Mouse (Mus musculus): ENCODE results near the gene Mark4.

Mark4 gene

DNA sequence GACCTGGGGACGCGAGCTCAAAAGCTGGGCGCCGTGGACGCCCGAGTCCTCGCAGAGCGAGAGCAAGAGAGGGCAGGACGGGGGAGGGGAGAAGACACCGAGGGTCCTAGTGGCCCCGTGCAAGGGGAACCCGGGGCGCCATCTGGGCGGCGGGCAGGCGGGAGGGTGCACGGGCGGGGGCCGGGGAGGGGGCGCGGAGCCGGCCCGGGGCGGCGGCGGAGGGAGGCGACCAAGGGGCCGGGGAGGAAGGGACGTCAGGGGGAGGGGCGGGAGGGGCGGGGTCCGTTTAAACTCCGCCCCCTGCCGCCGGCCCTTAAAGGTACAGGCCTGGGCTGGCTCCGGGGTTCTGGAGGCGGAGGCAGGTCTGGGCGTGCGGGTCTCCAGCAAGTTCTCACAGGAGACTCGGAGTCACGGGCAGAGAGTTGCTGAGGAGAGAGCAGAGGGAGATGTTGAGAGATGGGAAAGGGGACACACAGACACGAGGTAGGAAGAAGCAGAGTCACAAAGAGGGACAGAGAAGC is at the start of gene Mark4:
Mark4 (minus strand) TSS at position 231 of the 521 bp plus-strand sequence.
- DNase-seq, result peak; percentile 78

DNA sequence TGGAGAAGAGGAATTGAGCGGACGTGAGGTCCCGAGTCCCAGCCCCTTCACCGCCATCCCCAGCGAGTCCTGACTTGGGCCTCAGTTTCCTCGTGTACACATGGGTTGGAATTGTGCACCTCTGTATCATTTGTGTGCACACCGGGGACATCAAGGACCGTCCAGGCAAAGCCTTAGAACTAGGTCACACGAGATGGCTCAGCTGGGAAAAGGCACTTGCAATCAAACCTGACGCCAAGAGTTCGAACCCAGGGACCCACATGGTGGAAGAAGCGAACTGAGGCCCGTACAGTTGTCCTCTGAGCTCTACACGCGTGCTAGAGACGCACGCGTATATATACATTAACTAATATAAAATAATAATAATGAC is 49.0 kb upstream of the Mark4 start:
- DNase-seq, result no peak

GRCm38 (mm10) chr7:19506969-19507611 is 48.5 kb upstream of the Mark4 start:
- DNase-seq, result no peak

DNA sequence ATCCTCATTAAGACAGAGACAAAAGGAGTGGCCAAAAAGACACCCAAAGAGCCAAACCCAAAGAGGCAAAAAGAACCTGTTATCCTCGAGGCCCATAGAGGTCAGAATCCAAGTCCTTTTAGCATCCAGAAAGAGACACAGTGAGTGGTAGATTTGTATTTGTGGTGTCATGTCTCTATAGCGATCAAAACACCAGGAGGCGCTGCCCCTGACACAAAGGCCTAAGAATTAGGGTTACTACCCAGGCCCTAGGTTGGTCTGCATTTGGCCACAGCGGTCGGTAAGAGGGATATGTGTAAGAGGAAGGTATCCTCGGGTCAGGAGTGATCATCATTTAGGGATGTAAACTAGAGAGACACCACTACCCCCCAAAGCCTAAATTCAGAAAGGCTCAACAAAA is 47.7 kb upstream of the Mark4 start:
- DNase-seq, result no peak

GRCm38 (mm10) chr7:19503481-19504068 is 45.0 kb upstream of the Mark4 start:
- no peak for DNase-seq

DNA sequence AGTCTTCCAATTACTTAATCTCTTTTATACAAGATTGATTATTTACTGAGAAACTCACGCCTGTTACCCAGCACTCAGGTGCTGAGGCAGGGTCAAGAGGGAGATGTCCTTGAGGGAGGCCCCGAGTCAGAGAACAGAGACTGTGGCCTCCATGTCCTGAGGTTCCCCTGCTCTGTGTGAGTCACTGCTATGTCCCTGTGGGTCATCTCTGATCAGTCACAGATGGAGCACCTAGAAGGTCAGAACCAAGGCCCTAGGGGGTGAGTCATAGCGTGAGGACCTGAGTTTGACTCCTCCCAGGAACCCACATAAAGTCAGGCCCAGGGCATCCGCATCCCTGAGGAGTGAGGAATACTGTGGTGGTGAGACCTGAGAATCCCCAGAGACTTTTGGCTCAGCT is 43.0 kb upstream of the Mark4 start:
- DNase-seq, result no peak

- no peak for DNase-seq
These were observed 42.1 kb upstream of the Mark4 start for GRCm38 (mm10) chr7:19500420-19501363.

DNA sequence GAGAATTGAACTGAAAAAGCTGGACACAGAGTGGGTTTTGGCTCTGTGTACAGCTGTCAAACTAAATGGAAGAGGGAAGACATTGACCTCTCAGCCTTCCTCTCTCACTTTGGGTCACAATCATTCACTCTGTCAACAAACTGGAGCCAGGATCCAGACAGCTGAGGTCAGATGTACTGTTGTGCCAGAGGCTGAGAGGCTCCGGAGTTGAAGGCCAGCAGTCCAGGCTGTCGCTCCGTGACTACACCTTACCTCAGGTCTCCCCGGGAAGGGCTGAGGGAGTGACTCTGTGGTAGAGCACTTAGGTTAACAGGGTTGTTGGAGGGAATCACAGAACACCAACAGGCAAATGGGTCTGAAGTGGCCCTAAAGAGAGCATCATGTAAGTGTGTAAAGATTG is 39.7 kb upstream of the Mark4 start:
- no peak for DNase-seq

DNA sequence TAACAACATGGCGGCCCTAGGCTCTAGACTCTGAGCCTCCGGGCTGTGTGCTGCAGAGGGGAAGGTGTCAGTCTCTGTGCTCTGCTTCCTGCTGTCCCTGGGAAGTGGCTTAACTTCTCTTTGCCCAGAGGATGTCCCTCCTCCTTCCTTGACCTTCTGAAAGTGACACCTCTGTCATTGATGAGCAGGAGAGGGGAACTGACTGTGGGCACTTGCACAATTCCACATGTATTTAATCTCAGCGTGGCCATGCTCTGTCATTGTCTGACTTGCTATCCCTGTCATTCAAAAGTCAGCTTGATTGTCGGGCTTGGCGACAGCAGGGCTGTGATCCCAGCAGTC is 37.6 kb upstream of the Mark4 start:
- DNase-seq, result no peak

DNA sequence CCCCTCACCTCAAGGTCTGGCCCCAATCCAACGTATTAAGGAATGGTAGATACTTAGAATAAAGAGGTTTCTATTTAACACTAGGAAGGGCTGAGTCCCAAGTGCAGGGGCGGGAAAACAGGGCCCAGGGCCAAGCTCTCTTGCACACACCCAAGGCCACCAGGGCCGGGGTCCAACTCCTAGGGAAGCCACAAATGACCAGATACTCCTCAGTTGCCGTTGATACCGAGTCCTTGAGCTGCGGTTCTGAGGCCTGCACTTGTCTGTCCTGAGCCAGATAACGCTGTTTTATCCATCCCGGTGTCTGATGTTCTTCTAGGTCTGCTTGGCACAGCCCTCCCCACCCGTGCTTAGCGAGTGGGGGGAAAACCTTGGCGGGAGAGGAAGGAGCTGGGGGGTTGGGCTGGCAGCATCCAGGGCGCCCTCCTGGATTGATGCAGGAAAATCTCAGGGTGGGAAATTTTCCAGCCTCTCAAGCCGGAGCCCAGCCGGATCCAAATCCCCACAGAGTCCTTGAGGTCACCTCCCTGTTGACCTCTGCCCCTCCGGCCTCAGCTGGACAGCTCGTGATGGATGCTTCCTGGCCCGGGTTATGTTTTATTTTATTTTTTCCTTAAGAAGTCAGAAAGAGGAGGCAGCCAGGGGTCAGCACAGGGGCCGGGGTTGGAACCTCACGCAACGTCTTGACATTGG is 37.0 kb upstream of the Mark4 start:
- DNase-seq, result no peak

DNA sequence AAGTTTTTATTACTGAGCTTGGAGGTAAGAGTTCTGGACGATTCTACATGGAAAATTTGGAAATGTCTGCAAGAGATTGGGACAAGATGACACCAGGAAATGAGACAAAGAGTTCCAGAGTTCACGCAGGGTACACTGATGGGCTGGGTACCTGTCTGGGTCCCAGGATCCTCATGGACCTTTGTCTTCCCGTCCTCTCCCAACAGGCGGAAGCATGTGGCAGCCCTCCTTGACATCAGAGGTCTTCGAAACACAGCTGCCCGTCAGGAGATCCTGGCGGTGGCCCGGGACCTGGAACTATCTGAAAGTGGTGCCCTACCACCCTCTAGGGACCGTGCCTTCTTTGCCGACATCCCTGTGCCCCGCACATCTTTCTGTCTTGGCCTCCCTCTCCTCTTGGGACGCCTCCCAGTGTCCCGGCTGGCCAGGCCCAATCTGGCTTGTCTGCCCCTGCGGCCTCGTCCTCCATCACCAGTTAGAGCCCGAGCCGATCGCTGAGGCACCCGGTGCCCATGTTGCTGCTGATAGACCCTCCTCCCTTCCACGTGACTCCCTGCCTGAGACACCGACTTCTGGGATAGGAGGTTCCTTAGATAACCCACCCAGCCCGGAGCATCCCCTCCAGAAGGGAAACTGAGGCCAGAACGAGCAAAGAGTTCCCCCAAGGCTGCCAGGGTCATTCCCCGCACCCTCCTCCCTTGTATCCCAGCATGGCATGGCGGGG is 36.3 kb upstream of the Mark4 start:
- no peak for DNase-seq

- no peak for DNase-seq
These were observed 33.1 kb upstream of the Mark4 start for GRCm38 (mm10) chr7:19491731-19492130.

DNA sequence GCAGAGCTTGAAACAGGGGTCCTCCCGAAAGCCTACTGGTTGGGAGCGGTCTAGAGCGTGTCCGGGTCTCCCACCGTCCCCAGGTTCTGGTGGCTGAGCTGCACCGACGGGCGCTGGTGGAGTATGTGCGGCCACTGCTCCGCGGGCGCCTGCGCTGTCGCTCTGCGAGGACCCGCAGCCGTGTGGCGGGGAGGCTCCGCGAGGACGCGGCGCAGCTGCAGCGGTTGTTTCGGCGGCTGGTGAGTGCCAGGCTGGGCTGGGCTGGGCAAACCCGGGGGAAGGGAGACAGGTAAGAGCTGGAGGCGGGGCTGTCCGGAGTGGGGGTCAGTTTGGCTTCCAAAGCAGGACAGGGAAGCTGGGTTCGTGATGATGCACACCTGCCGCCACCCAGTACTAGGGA is 30.9 kb upstream of the Mark4 start:
- no peak for DNase-seq

GRCm38 (mm10) chr7:19486549-19486948 is 27.9 kb upstream of the Mark4 start:
- no peak for DNase-seq

DNA sequence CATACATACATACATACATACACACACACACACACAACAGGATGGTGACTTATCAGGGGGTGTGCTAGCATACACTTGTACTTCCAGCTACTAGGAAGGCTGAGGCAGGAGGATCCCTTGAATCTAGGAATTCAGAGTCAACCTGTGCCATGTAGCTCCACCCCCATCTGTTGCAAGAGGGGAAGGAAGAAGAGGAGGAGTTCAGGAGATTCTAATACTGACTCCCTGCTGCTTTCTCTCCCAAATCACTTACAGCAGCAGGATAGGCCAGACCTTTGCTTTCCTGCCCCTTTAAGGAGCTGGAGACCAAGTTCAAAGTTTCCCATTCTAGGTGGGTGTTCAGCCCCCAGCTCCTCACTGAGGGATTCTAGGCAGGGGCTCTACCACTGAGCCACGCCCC is 26.9 kb upstream of the Mark4 start:
- no peak for DNase-seq

GRCm38 (mm10) chr7:19483281-19483680 is 24.7 kb upstream of the Mark4 start:
- no peak for DNase-seq

GRCm38 (mm10) chr7:19477624-19478384 is 19.2 kb upstream of the Mark4 start:
- DNase-seq, result no peak

DNA sequence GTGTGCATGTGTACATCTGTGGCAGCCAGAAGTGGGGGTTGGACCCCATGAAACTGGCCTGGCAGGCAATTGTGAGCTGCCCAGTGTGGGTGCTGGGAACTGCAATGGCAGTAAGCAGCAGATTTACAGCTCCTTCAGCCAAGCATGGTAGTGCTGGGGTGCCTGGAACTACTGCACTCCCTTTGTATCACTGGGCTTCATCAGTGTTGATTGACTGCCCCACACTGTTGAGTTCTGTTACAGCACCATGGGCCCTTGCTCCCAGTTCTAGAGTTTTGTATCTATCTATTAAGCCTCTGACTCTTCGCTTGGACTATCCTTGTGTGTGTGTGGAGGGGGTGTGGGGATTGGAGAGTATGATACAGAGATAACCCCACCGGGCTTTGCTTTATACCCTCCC is 18.5 kb upstream of the Mark4 start:
- DNase-seq, result no peak

GRCm38 (mm10) chr7:19473875-19474443 is 15.3 kb upstream of the Mark4 start:
- peak; percentile 75 for DNase-seq

DNA sequence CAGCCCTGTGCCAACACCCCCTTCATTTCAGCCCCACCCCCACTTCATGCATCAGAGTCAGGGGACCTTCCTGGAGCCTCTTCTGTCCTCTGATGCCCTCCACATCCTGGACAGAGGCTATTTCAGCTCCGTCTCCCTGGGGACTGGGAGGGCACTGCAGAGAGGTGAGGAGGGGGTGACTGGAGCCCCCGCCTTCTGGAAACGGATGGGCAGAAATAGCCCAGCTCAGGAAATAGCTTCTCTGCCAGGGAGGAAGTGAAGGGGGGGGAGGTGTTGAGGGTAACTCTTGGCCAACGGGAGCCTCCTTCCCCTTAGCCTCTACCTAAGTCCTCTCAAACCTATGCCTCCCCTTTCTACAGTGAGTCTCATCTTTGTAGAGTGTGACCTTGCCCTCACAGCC is 13.8 kb upstream of the Mark4 start:
- DNase-seq, result peak; percentile 16

DNA sequence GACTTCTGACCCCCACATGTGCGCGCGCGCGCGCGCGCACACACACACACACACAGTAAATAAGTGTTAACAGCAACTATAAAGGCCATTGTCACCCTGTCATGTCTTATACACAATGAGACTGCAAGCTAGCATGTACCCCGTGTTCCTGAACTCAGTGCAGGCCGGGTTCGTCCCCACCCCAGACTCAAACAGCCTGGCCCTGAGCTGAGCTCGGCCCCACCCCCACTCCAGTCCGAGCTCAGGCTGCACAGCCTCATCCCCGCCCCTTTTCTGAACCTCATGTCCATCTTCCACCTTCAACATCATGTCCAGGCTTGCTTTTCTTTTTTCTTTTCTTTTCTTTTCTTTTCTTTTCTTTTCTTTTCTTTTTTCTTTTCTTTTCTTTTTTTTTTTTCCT is 11.7 kb upstream of the Mark4 start:
- DNase-seq, result no peak
